Mouse (Mus musculus) bone marrow, adult 2 months (tissue): ENCODE results near the gene Pou5f2.

Experiments used
- CTCF ChIP-seq: fragments of 200-500 bp; IDR thresholded peaks from 2 replicates; pipeline ENCODE4 v1.5.1; 2011; ENCODE audit warnings: low read length, control low read depth; ENCODE audit not compliant: control insufficient read depth, insufficient read depth
- POLR2A ChIP-seq: fragments of 200-500 bp; IDR thresholded peaks from 2 replicates; pipeline ENCODE4 v1.6.1; 2011; ENCODE audit warnings: low read depth, mild to moderate bottlenecking, control low read depth, low read length, borderline replicate concordance; ENCODE audit not compliant: control insufficient read depth

DNA sequence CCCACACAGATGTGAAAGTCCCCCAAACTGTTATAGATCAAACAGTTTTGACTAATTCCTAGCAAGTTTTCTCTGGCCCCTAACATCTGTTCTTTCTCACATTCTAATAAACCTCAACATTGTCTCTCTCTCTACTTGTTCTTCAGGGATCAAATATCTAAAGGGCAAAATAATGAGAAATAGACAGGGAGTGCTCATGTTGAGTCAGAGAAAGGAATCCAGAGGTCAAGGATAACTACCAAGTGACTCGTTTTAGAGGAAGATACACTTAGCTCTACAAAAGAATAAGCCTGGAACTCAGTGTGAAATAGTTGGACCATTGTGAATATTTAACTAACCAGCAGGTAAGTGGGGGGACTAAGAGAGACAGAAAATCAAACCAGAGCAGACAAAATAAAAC is 8.1 kb downstream of the Pou5f2 start:
- TF ChIP-seq CTCF (no peak), POLR2A (no peak)
